Mouse (Mus musculus): ENCODE measurements at regions not wholly inside any gene's neighbourhood (a gene's known extent, or its start where the extent isn't known, plus 50 kb on each side); places are given as distances from the start of the nearest gene placed in this dataset.
"Not testable (repeated sequence)": the region's sequence is repeated elsewhere in the genome, so short reads cannot be mapped to it uniquely, and the experiment has no call there.

DNA sequence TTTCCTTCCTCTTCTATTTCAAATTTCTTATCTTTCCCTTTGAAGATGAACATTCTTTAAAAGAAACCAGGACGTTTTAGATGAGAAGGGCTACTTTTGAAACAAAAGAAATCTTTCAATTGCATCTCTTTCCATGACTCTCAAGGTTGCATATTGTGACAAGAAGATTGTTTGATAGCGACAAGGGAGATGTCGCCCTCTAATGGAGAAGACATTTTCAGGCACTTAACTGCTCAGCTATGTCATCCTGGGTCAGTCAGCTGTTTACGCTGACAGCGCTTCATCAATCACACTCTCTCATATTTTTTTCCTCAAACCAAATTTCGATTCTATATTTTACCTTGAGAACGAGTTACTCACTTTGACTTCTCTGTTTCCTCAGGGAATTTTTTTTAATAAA lies 122.2 kb upstream of the Nabp1 start:
- DNase-seq (ENCODE audit: low spot score) = peak; percentile 55

DNA sequence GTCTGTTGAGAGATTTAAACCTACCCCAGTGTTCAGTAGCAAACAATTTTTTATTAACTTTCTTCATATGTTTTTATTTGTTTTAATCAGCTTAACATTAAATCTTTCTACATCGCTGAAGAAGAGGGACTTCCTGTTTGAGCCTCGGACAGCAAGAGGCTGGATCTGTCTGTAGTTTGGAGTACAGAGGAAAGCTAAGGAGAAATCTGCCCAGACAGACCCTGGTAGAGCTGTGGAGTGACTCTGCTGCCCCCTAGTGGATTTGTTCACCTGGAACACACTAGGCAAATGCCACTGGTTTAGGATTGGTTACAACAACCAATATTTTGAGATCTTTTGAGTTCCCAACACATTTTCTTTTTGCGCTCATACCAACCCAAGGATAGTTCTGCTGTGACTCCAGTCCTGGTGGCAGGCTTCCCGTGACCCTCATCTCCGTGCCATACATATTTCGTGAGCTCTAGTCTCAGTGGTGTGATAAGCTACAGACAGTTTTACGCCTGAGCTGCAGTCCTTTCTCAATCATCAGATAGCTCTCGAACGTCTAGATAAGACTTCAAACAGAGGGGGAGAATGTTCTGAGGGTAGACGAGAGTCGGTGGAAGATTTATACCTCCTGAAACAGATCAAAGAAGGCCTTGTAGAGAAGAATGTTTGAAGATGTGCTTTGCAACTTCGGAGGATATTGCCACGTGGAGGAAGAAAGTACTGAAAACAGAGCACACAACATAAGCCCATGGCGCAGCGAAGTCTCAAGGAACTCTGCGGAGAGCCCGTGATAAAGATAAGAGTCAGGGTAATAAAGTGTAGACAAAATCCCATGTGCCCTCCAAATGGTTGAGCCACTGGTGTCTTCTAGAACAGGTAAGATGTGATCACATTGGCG lies 119.0 kb upstream of the Nabp1 start:
- DNase-seq (ENCODE audit: low spot score) = peak; percentile 87

DNA sequence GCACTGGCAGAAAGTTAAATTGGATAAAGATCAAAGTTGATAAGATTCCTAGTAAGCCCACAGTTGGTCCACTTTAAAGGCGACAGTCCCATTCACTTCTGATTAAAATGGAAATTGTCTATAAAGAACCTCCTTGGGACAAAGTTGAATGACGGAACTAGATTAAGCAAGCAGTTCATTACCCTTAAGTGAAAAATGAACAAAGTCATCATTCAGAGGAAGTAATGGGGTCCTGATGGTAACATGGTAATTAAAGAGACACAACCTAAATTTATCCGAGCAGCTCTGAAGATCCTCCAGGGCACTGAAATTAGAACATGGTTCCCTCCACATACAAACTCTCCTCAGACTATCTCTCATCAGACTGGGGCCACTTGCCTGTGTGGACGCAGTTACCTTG lies 116.4 kb upstream of the Nabp1 start:
- DNase-seq (ENCODE audit: low spot score) = no peak

DNA sequence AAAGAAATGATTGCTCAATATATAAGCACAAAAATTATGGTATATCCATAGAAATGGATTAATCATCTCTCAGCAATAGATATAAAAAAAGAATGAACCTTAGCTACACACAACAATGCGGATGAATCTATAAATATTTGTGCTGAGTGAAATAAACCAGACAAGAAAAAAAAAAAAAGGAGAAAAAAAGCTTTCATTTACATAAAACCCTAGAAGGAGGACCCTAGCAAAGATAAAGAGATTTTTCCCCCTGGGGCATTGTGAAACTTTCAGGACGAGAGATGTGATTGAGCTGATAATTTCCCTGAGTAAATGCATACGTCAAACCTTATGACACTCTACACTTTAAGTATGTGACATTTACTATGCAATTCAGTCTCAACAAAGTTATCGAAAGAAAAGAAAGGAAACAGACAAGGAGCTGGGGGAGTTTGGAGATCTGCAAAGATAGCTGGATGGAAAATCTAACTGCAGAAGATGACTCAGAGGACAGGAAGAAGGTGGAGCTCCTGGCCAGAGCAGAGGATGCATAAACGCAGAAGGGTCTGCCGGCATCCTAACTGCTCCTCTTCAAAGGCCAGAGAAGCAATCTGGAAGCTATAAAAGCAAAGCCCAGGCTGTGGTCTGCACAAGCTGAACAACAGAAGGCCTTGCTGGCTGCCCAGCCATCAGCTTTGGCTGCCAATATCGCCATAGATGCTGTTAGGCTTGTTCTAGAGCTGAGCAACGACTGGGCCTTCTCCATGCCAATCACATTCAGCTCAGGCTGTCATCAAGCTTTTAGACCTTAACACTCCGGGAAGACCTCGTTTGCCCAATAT lies 115.6 kb upstream of the Nabp1 start:
- peak; percentile 78 for DNase-seq (ENCODE audit: low spot score)

DNA sequence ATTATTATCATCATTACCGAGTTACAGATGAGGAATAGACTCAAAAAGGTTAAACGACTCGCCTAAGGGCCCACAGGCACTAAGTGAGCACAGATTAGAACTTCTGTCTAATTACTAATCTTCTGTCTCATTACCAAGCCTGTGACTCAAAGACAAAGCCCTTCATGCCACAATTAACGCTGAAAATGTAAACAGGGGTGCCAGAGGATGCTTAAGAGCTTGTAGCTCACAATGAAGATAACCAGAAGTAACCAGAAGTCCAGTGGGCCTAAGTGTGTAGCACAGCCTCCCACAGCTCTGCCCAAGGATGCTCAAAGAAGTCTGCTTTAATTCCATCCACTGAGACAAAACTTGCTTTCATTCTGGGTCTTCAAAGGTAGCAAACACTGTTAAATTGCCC lies 113.7 kb upstream of the Nabp1 start:
- no peak for DNase-seq (ENCODE audit: low spot score)

DNA sequence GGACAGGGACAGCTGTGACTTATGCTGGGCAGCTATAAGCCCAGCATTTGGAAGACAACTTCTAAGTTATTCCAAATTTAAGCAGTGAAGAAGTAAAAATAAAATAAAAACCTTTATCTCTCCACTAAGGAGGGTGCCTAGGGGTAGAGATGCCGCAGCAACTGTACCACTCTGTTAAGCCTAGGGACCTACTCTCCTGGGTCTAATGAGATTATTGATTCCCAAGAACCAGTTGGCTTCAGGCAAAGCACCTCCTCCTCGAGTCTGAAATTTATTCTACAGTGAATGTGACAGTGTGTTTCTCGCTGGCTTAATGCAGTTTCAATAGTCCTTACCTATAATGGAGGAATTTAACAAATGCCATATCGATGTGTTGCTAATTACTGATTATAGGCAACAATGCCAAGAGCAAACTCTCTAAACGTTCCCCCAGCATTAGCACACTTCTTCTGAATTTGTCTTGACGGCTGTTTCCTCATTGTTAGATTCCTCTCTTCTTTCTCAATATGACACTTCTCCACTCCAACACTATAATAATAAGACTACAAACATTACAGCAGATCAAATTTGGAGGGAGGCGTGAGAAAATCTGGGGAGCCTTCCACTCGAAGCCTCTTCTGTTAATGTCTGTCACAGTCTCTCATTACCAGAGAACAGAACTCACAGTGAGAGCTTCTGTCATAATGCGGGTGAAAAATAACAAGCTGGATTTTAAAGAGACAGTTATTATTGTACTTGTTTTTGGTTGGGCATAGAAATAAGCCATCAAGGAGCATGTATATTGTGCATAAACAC lies 112.6 kb upstream of the Nabp1 start:
- no peak for DNase-seq (ENCODE audit: low spot score)

DNA sequence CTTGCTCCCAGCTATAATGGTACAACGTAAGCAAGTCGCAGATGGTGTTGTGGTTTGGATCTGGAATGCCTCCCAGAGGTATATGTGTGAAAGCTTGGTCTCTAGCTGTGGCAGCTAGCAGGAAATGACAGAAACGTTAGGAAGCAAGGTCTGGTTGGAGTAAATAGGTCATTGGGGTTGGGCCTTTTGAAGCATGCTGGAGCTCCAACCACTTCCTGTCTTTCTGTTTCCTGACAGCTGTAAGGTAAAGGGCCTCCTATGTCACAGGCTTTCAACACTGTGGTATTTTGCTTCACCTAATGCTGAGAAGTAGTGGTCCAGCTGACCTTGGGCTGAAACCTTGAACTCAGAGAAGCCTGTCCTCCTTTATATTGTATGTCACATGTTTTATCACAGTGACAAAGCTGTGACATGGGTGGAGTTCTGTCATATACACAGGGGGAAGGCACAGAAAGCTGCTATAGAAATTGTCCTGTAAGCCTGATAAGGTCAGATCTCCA lies 106.8 kb upstream of the Nabp1 start:
- DNase-seq (ENCODE audit: low spot score) = no peak

DNA sequence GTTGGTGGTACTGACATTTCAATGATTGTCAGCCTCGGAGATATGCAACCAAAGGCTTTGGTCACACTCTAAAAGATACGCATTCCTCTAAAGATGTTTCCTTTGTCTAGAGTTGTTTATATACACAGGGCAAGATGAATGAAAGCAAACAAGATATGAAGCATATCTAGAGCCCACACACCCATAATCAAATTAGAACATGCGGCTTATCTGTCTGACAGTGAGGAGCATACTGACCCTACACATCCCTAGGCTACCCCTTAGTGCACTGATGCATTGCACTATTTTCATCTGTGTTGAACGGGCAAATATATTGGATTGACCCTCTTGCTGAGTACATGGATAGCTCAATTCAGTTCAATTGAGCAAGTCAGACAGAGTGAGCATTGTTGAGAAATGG lies 105.6 kb upstream of the Nabp1 start:
- DNase-seq (ENCODE audit: low spot score) = no peak

DNA sequence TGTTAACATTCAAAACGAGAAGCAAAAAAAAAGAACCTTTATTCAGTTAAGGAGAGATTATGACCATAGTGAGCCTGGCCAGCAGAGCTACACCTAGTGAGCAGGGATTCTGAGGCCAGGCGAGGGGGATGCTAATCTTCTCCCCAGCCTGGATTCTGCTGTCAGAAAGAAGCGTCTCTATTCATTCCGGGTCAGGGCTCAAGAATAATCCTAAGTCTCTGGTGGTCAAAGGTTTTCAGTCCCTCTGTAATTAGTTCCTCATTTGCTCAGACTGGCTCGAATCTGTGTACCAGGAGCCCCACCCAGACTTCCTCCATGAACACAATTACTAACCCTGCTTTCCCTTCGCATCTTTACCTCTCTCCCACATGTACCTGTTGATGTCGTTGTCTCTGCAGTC lies 101.8 kb upstream of the Nabp1 start:
- no peak for DNase-seq (ENCODE audit: low spot score)

DNA sequence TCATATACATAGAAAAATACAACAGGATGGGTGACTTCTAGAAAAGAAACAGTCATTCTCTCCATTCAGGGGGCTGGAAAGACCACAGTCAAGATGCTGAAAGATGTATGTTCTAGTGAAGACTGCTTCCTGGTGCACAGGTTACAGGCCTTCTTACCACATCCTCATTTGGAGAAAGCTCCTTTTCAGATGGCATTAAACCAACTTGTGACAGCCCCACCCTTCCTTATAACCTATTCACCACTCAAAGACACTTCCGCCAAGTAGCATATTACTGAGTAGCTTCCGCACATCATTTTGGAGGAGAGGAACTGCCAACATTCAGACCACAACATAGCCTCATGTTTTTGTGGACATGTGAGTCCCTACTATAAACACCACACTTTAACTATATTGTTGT lies 99.5 kb upstream of the Nabp1 start:
- DNase-seq (ENCODE audit: low spot score) = no peak

DNA sequence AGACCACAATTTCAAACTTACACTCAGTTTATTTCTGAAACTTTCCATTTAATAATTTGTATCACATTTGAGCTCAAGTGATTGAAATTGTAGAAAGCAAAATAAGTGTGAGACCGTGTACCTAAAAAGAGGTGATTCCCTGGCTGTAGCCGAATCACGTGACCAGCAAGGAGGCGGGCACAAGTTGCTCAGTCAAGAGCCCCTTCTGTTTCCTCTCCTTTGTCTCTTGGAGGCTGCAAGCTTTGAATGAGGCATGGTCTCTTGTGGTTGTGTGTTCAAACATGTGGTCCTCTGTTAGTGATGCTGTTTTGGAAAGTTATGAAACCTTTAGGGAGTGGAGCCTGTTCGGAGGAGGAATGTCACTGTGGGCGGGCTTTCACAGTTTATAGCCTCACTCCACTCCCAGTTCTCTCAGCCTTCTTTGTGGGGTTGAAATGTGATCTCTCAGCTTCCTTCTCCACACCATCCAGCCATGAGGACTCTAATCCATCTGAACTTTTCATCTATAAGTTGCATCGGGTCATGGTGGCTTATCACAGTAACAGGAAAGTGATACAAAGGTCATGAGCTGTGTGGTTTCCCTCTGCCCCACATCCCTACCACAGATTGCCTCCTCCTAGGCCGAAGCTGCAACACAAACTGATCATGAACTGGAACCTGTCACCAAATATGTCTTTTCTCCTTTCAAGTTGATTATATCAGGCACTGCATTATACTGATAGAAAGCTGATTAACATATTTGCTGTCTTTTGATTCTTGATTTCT lies 94.3 kb upstream of the Nabp1 start:
- DNase-seq (ENCODE audit: low spot score) = no peak

DNA sequence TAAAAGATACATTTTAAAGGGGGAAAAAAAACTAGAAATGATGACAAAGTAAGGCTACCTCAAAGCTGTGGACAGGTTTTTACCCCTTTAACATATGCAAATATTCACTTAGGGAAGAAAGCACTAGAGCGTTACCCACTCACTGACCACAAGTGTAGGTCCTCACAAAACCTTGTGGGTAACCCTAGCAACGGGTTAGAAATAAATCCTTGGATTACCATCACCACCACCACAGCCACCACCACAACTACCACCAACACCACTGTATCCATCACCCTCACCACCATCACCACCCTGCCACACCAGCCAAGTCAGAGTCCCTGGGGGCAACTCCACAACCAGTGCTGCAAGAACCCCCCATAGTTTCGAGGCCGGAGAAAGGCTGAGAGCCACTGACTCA lies 91.4 kb upstream of the Nabp1 start:
- DNase-seq (ENCODE audit: low spot score) = no peak

DNA sequence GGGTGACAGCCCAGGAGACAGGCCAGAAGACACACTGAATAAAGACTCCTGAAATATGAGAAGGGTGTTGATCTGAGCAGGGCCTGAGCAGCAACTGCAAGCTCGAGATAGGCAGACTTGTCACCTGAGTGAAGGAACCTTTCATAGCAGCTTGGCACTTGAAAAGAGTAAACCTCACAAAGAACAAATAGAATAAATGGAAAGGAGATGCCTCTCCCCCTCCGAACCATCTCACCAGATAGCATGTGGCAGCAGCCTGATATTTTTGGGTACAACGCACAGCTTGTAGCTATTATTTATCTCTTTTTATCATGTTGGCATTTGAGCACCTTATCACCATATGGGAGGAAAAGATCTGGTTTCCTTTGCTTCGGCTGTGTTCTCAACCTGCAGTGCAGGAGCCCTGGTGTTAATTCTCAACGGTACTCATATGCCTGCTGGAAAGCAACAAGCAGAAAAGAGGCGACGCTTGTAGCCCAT lies 88.0 kb upstream of the Nabp1 start:
- DNase-seq (ENCODE audit: low spot score) = no peak

DNA sequence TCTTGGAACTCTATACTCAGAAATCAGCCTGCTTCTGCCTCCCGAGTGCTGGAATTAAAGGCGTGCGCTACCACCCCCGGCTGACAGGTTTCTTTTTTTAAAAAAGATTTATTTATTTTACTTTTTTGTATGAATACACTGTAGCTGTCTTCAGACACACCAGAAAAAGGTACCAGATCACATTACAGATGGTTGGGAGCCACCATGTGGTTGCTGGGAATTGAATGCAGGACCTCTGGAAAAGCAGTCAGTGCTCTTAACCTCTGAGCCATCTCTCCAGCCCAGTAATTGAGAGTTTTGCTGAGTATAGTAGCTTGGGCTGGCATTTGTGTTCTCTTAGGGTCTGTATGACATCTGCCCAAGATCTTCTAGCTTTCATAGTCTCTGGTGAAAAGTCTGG lies 78.4 kb upstream of the Nabp1 start:
- DNase-seq (ENCODE audit: low spot score) = not testable (repeated sequence)

DNA sequence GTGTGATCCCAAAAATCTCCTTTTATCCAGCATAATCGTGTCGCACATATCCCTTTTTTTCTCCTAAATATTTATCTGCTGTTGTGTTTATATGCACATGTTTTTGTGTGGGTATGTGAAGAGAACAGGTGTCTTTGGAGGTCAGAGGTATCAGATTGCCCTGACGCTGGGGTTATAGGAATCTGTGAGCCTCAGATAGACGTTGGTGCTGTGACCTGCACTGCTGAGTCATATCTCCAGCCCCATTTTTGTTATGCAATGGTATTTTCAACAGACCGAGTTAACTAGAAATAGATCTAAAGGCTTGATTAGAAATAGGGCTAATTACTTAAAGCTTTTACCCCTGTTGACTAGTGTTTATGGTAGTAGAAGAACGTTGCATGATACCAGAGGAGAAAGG lies 75.5 kb upstream of the Nabp1 start:
- no peak for DNase-seq (ENCODE audit: low spot score)

DNA sequence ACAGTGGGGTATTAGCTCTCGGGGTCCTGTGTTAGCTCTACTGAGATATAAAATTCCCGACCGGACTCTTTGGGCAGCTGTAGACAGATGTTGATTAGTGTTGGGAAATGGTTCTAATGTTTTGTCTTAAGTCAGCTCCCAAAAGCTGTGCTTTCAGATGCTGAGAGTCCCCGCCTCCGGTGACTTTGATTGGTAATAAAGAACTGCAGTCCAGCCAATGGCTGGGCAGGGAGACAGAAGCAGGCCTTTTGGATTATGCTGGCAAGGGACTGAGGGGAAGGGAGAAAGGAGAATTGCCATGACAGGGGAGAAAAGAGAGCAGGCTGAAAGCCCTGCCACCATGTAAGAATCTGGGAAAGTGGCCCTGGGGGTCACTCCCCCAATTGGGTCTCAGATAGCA lies 73.4 kb upstream of the Nabp1 start:
- no peak for DNase-seq (ENCODE audit: low spot score)

DNA sequence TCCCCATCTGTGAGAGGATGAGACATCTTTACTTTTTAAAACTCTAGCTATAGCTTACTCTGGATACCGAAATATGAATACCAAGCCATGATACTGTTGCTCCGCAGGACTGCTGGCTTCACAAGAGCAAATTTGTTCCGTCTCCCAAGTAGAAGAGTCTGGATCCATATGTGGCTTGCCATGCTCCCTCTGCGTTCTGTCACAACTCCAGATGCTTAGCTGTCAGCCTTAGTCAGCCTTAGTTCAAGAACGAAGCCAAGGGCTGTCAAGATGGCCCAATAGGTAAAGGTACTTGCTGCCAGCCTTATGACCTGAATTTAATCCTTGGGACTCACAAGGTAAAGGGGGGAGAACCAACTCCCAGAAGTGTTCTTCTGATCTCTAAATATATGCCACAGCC lies 64.6 kb upstream of the Nabp1 start:
- no peak for DNase-seq (ENCODE audit: low spot score)

DNA sequence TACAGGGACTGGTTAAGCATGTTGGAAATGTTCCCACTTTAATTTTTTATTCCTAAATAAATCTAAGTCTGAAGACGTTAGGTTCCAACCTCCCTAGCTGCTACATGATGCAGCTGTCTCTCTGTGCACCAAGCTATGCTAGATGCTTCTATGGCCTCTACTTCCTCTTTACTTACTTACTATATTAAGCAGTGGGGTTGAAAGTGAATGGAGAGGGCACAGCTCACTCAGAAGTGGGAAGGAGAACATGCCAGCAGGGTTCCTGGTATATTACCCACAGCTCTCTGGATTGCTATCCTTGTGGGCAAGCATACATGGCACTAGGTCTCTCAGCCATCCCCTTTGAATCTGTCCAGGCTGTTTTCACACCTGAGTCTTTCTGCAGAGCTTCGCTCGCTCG lies 61.4 kb upstream of the Nabp1 start:
- DNase-seq (ENCODE audit: low spot score) = no peak

DNA sequence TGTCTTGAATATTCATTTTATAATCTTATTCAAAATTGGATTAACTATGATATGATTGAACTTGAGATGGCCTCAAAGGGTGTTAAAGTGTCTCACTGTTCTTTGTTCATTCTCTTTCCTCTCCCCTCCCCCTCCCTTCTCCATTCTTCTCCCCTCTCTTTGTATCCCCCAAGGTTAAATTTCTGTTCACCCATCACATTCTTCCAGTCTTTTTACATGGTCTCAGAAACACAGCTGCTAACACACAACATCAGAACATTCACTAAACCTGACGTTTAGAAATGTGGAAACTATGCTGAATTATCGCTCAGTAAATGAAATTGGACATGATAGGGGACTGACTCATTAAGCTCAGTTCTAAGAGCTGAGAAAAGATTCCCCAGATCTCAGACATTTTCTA lies 60.6 kb upstream of the Nabp1 start:
- no peak for DNase-seq (ENCODE audit: low spot score)

DNA sequence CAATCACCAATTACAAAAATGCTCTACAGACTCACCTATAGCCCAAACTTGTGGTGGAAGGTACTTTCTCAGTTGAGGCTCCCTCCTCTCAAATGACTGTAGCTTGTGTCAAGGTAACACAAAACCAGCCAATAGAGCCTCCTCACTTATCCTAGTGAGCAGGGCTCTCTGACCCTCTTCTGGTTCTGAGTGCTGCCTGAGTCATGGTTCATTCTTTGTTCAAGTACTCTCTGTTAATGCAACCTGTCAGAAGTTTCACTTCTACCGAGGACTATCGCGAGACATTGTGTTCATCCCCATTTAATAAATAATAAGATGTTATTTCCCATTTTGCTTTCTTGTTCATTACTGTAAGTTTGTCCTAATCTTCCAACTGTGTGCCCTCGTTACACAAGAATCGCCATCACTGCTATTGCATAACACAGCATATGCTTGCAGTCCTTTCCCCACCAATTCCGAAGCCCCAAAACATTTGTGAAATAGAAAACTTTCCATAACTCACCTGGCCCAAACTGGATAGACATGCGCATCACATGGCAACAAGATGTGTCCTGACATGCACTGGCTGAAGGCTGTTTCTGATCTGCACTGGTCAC lies 59.6 kb upstream of the Nabp1 start:
- DNase-seq (ENCODE audit: low spot score) = no peak

DNA sequence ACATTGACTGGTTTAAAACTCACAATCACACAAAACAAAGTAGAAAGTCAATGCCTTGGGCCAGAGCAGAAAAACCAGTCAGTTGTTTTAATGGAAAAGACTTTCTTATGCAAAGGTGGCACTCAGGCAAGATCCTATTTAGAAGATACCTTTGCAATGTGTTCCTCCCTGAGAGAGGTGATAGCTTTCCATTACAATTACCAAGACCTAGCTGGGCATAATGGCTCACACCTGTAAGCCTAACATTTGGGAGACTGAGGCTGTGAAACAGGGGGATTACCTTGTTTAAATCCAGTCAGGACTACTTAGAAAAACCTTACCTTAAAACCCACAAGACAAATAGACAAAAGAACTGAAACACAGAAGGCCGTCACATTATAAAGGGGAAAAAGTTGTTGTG lies 57.9 kb upstream of the Nabp1 start:
- DNase-seq (ENCODE audit: low spot score) = no peak
